Mouse (Mus musculus): Measurements from ENCODE around the gene Rpl38. TPM values are rescaled to one million over a fixed set of nuclear protein-coding genes. Genes with fewer than 3 reads are reported as not detected.

Gene Rpl38
- total and polyA plus RNA-seq, 2 experiments from 2014 or later = 331 to 773 TPM

GRCm38 (mm10) chr11:114680291-114680690 is 12.0 kb downstream of the Rpl38 start:
- WGBS = 48% methylated on average over 10 of the region's 10 CpGs
- H3K4me2 ChIP-seq (ENCODE audit: low read depth, low read length) = no peak overlapping the region

GRCm38 (mm10) chr11:114681054-114681453 is 12.7 kb downstream of the Rpl38 start:
- Histone ChIP-seq H3K4me3 (ENCODE audit: low read depth, low read length) (no peak overlapping the region), H3K9me3 (replicated peaks; ENCODE audit: control insufficient read depth, low read length) (no peaks in the 10 kb centered on the region), H3K4me1 (ENCODE audit: control insufficient read depth, insufficient read depth) (peaks cover 36% of the 10 kb centered on the region), H3K36me3 (replicated peaks; ENCODE audit: control insufficient read depth, insufficient read depth, low read length) (no peaks in the 10 kb centered on the region), H3K27ac (ENCODE audit: low read depth) (no peak overlapping the region), H3K27me3 (ENCODE audit: control insufficient read depth, insufficient read depth, low read length) (no peaks in the 10 kb centered on the region), H3K9ac (replicated peaks; ENCODE audit: low read depth, low read length) (no peak overlapping the region), H3K4me2 (ENCODE audit: low read depth, low read length) (no peak overlapping the region)
- TF ChIP-seq CTCF (IDR thresholded peaks at IDR 0.05; ENCODE audit: low read depth) = no peak
- no peak for TF ChIP-seq EP300 (IDR thresholded peaks at IDR 0.05; ENCODE audit: low read depth)
- DNase-seq (ENCODE audit: low spot score) (no peak), ATAC-seq (ENCODE audit: insufficient read depth, low read depth) (no peak)
- 79% methylated on average over 5 of the region's 5 CpGs for WGBS

More at GRCm38 (mm10) chr11:114680291-114680690, 12.0 kb downstream of the Rpl38 start:
- Histone ChIP-seq H3K27ac (ENCODE audit: low read depth) (peak overlapping the region; percentile 30; the same call in 1 of the 2 replicates), H3K4me3 (ENCODE audit: low read depth, low read length) (no peak overlapping the region), H3K9ac (replicated peaks; ENCODE audit: low read depth, low read length) (no peak overlapping the region), H3K9me3 (replicated peaks; ENCODE audit: control insufficient read depth, low read length) (no peaks in the 10 kb centered on the region), H3K27me3 (ENCODE audit: control insufficient read depth, insufficient read depth, low read length) (no peaks in the 10 kb centered on the region), H3K36me3 (replicated peaks; ENCODE audit: control insufficient read depth, insufficient read depth, low read length) (no peaks in the 10 kb centered on the region), H3K4me1 (ENCODE audit: control insufficient read depth, insufficient read depth) (peaks cover 37% of the 10 kb centered on the region)
- DNase-seq (ENCODE audit: low spot score) = no peak
- no peak for ATAC-seq (ENCODE audit: insufficient read depth, low read depth)
- TF ChIP-seq CTCF (IDR thresholded peaks at IDR 0.05; ENCODE audit: low read depth) (no peak), EP300 (IDR thresholded peaks at IDR 0.05; ENCODE audit: low read depth) (no peak)

- DNase-seq (ENCODE audit: low spot score) (no peak), ATAC-seq (ENCODE audit: insufficient read depth, low read depth) (no peak)
- no peak overlapping the region for H3K4me2 ChIP-seq (ENCODE audit: low read depth, low read length)
- H3K9ac ChIP-seq (replicated peaks; ENCODE audit: low read depth, low read length) = no peak overlapping the region
- no peak for TF ChIP-seq EP300 (IDR thresholded peaks at IDR 0.05; ENCODE audit: low read depth)
- TF ChIP-seq CTCF (IDR thresholded peaks at IDR 0.05; ENCODE audit: low read depth) = no peak
- no peaks in the 10 kb centered on the region for H3K9me3 ChIP-seq (replicated peaks; ENCODE audit: control insufficient read depth, low read length)
- WGBS = 90% methylated on average over 13 of the region's 13 CpGs
- H3K4me3 ChIP-seq (ENCODE audit: low read depth, low read length) = no peak overlapping the region
- no peak overlapping the region for H3K27ac ChIP-seq (ENCODE audit: low read depth)
- H3K4me1 ChIP-seq (ENCODE audit: control insufficient read depth, insufficient read depth) = peaks cover 27% of the 10 kb centered on the region
- H3K36me3 ChIP-seq (replicated peaks; ENCODE audit: control insufficient read depth, insufficient read depth, low read length) = no peaks in the 10 kb centered on the region
- no peaks in the 10 kb centered on the region for H3K27me3 ChIP-seq (ENCODE audit: control insufficient read depth, insufficient read depth, low read length)
Observed at GRCm38 (mm10) chr11:114682321-114682900, 14.1 kb downstream of the Rpl38 start.

GRCm38 (mm10) chr11:114683029-114683721 is 14.9 kb downstream of the Rpl38 start:
- ATAC-seq (ENCODE audit: insufficient read depth, low read depth) (no peak), DNase-seq (ENCODE audit: low spot score) (no peak)
- TF ChIP-seq EP300 (IDR thresholded peaks at IDR 0.05; ENCODE audit: low read depth) (no peak), CTCF (IDR thresholded peaks at IDR 0.05; ENCODE audit: low read depth) (no peak)
- Histone ChIP-seq H3K4me3 (ENCODE audit: low read depth, low read length) (no peak overlapping the region), H3K4me1 (ENCODE audit: control insufficient read depth, insufficient read depth) (peaks cover 27% of the 10 kb centered on the region), H3K9ac (replicated peaks; ENCODE audit: low read depth, low read length) (no peak overlapping the region), H3K27me3 (ENCODE audit: control insufficient read depth, insufficient read depth, low read length) (no peaks in the 10 kb centered on the region), H3K36me3 (replicated peaks; ENCODE audit: control insufficient read depth, insufficient read depth, low read length) (no peaks in the 10 kb centered on the region), H3K4me2 (ENCODE audit: low read depth, low read length) (no peak overlapping the region), H3K9me3 (replicated peaks; ENCODE audit: control insufficient read depth, low read length) (no peaks in the 10 kb centered on the region), H3K27ac (ENCODE audit: low read depth) (no peak overlapping the region)
- WGBS = 84% methylated on average over 10 of the region's 10 CpGs

DNA sequence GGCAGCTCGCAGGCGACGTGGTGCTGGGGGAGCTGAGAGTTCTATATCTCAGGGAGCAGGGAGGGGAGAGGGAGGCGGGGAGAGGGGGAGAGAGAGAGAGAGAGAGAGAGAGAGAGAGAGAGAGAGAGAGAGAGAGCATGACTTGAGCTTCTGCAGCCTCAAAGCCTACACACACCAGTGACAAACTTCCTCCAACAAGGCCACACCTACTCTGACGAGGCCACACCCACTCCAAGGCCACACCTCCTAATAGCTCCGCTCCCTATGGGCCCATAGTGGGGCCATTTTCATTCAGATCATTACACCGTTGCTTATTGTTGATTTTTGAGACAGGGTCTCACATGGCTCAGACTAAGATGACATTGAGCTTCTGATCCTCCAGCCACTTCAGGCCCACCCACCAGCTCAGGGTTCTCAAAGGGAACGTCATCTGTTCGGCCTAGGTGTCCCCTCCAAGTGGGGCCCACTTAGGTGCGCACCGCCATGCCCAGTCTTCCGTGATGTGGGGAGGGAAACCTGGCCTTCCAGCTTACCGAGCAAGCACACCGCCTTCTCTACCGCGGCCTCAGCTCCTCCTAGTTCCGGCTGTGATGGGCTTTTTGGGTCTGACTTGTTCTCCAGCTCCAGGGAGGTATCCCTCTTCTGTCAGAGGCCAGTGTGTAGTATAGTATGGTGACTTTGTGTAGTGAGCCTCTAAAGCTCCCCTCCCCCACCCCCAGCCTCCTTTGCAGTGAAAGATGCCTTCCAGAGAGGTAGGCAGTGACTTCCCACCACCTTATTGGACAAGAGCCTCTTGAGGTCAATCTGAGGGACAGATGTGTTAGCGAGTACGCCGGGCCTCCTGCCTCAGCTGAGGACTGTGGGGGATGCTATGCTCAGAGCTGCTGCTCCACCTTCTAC is 15.6 kb downstream of the Rpl38 start:
- H3K27ac ChIP-seq (ENCODE audit: low read depth) = no peak overlapping the region
- ATAC-seq (ENCODE audit: insufficient read depth, low read depth) (no peak), DNase-seq (ENCODE audit: low spot score) (no peak)
- no peaks in the 10 kb centered on the region for H3K36me3 ChIP-seq (replicated peaks; ENCODE audit: control insufficient read depth, insufficient read depth, low read length)
- H3K4me3 ChIP-seq (ENCODE audit: low read depth, low read length) = no peak overlapping the region
- H3K27me3 ChIP-seq (ENCODE audit: control insufficient read depth, insufficient read depth, low read length) = no peaks in the 10 kb centered on the region
- no peak overlapping the region for H3K4me2 ChIP-seq (ENCODE audit: low read depth, low read length)
- H3K4me1 ChIP-seq (ENCODE audit: control insufficient read depth, insufficient read depth) = peaks cover 26% of the 10 kb centered on the region
- H3K9me3 ChIP-seq (replicated peaks; ENCODE audit: control insufficient read depth, low read length) = no peaks in the 10 kb centered on the region
- 72% methylated on average over 20 of the region's 20 CpGs for WGBS
- no peak overlapping the region for H3K9ac ChIP-seq (replicated peaks; ENCODE audit: low read depth, low read length)
- no peak for TF ChIP-seq CTCF (IDR thresholded peaks at IDR 0.05; ENCODE audit: low read depth)
- TF ChIP-seq EP300 (IDR thresholded peaks at IDR 0.05; ENCODE audit: low read depth) = no peak

Data from heart, postnatal 0 days (tissue).